Mouse (Mus musculus) lung, embryonic 14.5 days (tissue): ENCODE data around the gene Ttll9. TPM values are rescaled to one million over a fixed set of nuclear protein-coding genes. Genes with fewer than 3 reads are reported as not detected.

Experiments used
- ATAC-seq: fragments of 200-750 bp; cut with Nextera tagmentation; 2 replicates; pipeline ENCODE4 v1.8.0; 2017; ENCODE audit warnings: mild to moderate bottlenecking, moderate TSS enrichment, moderate library complexity; ENCODE audit not compliant: insufficient read depth
- DNase-seq: peaks from one replicate; pipeline ENCODE4 v3.0.0-alpha.2; 2015
- H3K27ac ChIP-seq: fragments of 300-500 bp; sonication (generic); 2 replicates; pipeline ENCODE4 v1.5.1; 2014; ENCODE audit warnings: low read depth, mild to moderate bottlenecking, moderate library complexity
- H3K27me3 ChIP-seq: fragments of 300-500 bp; sonication (generic); 2 replicates; pipeline ENCODE4 v1.6.1; 2014; ENCODE audit warnings: low read length, control low read depth; ENCODE audit not compliant: insufficient read depth
- H3K36me3 ChIP-seq: fragments of 300-500 bp; sonication (generic); 2 replicates; pipeline ENCODE4 v1.6.1; 2014; ENCODE audit warnings: control low read depth; ENCODE audit not compliant: insufficient read depth
- H3K4me1 ChIP-seq: fragments of 300-500 bp; sonication (generic); 2 replicates; pipeline ENCODE4 v1.6.1; 2014; ENCODE audit warnings: antibody characterized with exemption, control low read depth; ENCODE audit not compliant: insufficient read depth
- H3K4me2 ChIP-seq: fragments of 300-500 bp; sonication (generic); 2 replicates; pipeline ENCODE4 v1.6.1; 2014; ENCODE audit warnings: mild to moderate bottlenecking
- H3K4me3 ChIP-seq: fragments of 300-500 bp; sonication (generic); 2 replicates; pipeline ENCODE4 v1.5.1; 2014; ENCODE audit warnings: low read depth, low read length
- H3K9ac ChIP-seq: fragments of 300-500 bp; sonication (generic); 2 replicates; pipeline ENCODE4 v1.6.1; 2014
- H3K9me3 ChIP-seq: fragments of 300-500 bp; sonication (generic); 2 replicates; pipeline ENCODE4 v1.6.1; 2016; ENCODE audit warnings: low read depth, low read length, control low read depth
- CTCF ChIP-seq: IDR thresholded peaks from 2 replicates; pipeline ENCODE4 v1.5.1; 2016; ENCODE audit warnings: antibody characterized with exemption, low read depth
- WGBS: fragments of 180-500 bp; shearing (Covaris S2); extraction: QIAGEN DNeasy Blood & Tissue Kit; methylation state at CpG from one replicate; pipeline ENCODE4 v1.1.7; 2014; 5-methylcytosine and 5-hydroxymethylcytosine counted together
- polyA plus RNA-seq: library from polyadenylated mRNA; unstranded; fragments of >200 nt; fragmentation: Nextera tagmentation; extraction: Ambion mirVana; gene quantifications from 2 replicates; pipeline ENCODE4 v1.2.1, GENCODE M21; 2014

Ttll9 gene
- polyA plus RNA-seq, 1 experiment from 2014 or later: 0.59 TPM

DNA sequence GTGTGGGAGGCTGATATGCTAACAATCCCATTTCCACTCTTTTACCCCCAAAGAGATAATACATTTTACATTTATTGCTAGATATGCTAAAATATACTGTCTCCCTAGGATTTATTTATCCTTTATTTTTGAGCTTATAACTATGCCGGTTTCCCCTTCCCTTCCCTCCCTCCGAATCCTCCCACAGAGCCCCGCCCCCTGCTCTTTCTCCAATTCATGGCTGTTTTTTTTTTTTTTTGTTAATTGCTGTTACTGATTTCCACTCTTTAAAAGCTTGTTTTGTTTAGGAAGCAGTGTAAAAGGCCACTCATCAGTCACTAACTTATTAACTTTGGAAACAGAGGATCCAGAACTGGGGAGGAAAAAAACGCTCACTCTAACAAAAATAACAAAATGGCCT, 34.8 kb downstream of the Ttll9 start:
- ATAC-seq (no peak), DNase-seq (no peak)
- Histone ChIP-seq H3K4me1 (no peaks in the 10 kb centered on the region), H3K9me3 (no peaks in the 10 kb centered on the region), H3K4me3 (no peak overlapping the region), H3K9ac (no peak overlapping the region), H3K36me3 (no peaks in the 10 kb centered on the region), H3K27ac (no peak overlapping the region), H3K4me2 (no peak overlapping the region), H3K27me3 (no peaks in the 10 kb centered on the region)
- TF ChIP-seq CTCF: no peak
- WGBS: 66% methylated on average over 4 of the region's 4 CpGs

DNA sequence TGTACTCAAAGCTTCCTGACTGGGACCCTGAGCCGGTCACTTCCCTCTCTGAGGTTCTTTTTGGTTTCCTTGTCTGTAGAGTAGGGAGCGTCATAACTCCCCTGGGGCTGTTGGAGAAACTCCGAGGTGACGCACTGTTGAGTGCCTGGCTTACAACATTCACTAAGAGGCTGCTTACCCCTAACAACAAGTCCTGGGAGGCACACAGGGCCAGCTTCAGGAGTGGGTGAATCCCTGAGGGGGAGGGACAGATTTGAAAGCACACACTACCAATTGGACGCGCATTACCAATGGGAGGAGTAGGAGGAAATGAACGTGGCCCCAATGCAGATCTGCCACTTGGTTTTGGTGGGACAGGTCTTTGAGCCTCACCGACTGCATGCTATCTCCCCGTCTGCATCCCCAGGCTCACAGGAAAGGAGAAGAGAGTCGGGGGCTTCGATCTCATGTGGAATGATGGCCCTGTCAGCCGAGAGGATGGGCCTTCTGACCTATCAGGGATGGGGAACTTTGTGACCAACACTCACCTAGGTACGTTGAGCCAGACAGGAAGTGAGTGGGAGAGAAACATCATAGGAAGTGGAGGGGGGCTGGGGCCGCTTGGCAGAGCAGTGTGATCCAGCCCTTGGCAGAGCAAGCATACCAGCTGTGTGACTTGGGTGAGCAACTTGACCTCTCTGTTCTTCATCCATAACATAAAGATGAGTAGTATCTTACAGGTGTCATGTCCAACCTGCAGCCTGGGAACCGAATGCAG, 40.4 kb downstream of the Ttll9 start:
- H3K4me1 ChIP-seq: no peaks in the 10 kb centered on the region
- ATAC-seq (no peak), DNase-seq (no peak)
- no peak overlapping the region for H3K9ac ChIP-seq
- peaks cover 11% of the 10 kb centered on the region; the same call in 1 of the 2 replicates for H3K36me3 ChIP-seq
- TF ChIP-seq CTCF: no peak
- no peak overlapping the region for H3K4me2 ChIP-seq
- no peaks in the 10 kb centered on the region for H3K9me3 ChIP-seq
- no peaks in the 10 kb centered on the region for H3K27me3 ChIP-seq
- 75% methylated on average over 15 of the region's 15 CpGs for WGBS
- no peak overlapping the region for H3K4me3 ChIP-seq
- H3K27ac ChIP-seq: no peak overlapping the region

DNA sequence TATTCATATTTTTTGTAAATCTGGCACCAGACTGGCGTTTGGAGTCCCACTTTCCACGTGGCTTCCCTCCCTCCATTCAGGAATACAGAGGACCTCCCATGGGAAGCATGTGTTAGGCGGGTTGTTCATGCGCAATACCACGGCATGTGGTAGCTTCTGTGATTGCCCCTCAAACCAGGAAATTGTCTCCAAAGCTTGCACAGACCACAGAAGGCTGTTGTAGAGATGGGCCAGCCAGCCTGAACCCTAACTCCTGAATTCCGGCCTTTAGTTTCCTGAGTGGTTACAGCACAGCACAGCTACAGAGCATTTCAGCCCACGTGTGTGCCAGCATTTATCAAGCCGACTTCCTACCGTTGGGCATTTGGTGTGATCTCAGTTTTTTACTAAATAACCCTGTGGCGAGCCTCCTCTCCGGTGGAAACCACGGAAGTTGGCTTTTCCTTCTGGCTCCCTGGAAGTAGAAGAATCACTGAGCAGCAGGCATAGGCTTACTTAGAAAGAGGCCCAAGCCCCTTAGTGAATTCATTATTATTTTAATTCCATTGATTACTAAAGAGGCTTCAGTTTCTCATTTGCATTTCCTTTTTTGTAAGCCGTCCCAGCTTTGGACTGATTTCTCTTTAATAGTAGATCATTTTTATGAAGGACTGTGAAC, 41.5 kb downstream of the Ttll9 start:
- H3K4me2 ChIP-seq: no peak overlapping the region

DNA sequence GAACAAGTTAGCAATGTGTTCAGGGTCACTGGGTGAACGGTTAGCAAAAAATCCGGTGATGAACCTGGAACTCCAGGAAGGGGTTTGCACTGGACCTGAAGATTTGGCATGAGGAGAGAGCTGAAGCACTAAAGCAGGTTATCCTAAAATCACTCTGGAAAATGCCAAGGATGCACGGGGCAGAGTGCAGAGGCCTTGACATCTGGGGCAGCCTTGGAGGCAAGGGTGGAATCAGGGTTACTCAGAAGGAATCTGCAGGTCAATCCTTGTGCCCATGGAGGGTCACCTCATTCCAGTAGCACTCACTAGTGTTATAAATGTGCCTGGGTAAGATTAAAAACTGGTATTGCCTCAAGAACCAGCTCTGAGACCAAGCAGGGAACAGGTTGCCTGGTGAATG, 43.7 kb downstream of the Ttll9 start:
- no peak overlapping the region for H3K9ac ChIP-seq

More for the DNA sequence above, 41.5 kb downstream of the Ttll9 start:
- WGBS: 65% methylated on average over 13 of the region's 13 CpGs
- Histone ChIP-seq H3K4me1 (no peaks in the 10 kb centered on the region), H3K27ac (no peak overlapping the region), H3K27me3 (no peaks in the 10 kb centered on the region), H3K36me3 (peaks cover 22% of the 10 kb centered on the region), H3K4me3 (no peak overlapping the region), H3K9me3 (no peaks in the 10 kb centered on the region), H3K9ac (no peak overlapping the region)
- DNase-seq (no peak), ATAC-seq (no peak)
- TF ChIP-seq CTCF: no peak

DNA sequence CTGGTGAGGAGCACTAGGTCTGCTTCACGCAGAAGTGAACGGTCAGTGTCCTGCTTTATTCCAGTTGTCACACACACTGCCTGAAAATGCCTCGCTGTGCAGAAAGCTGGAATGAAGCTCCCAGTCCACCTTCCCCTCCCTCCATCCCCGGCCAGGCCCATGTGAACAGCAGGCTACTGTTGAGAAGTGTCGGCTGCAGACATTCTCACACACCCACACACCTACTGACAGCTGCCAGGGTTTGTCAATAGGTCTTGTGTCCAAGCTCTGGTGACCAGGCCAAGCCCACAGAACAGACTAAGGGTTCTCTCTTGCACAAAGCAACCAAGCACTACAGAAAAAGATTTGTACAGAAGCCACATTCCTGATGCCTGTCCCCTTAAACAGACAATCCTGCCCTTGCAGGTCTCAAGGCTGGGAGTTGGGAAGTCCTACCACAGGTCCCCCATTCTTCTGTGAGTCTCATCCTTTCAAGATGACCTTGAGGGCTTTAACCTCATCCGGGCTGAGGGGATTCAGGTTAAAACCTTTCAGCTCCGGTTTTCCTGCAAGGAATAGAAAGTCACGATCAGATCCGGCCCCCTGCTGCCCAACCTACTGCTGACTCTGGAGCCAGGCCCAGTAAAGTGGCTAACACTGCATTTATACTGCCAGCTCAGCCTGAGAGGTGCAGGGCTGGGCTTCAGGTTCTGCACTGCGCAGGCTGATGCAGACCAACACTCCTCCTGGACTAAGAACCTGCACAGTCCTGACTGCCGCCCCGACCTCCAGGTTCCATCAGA, 47.1 kb downstream of the Ttll9 start:
- 86% methylated on average over 12 of the region's 12 CpGs for WGBS
- Histone ChIP-seq H3K27me3 (no peaks in the 10 kb centered on the region), H3K27ac (no peak overlapping the region), H3K4me1 (peaks cover 3% of the 10 kb centered on the region; the same call in 1 of the 2 replicates), H3K36me3 (peaks cover 69% of the 10 kb centered on the region), H3K9me3 (no peaks in the 10 kb centered on the region), H3K9ac (no peak overlapping the region), H3K4me3 (no peak overlapping the region), H3K4me2 (no peak overlapping the region)
- DNase-seq: no peak
- TF ChIP-seq CTCF: no peak
- no peak for ATAC-seq

More for the DNA sequence above, 43.7 kb downstream of the Ttll9 start:
- Histone ChIP-seq H3K27ac (no peak overlapping the region), H3K4me2 (no peak overlapping the region), H3K4me1 (no peaks in the 10 kb centered on the region), H3K4me3 (no peak overlapping the region), H3K9me3 (no peaks in the 10 kb centered on the region), H3K27me3 (no peaks in the 10 kb centered on the region), H3K36me3 (peaks cover 44% of the 10 kb centered on the region)
- WGBS: 80% methylated on average over 3 of the region's 3 CpGs
- no peak for ATAC-seq
- DNase-seq: no peak
- no peak for TF ChIP-seq CTCF

DNA sequence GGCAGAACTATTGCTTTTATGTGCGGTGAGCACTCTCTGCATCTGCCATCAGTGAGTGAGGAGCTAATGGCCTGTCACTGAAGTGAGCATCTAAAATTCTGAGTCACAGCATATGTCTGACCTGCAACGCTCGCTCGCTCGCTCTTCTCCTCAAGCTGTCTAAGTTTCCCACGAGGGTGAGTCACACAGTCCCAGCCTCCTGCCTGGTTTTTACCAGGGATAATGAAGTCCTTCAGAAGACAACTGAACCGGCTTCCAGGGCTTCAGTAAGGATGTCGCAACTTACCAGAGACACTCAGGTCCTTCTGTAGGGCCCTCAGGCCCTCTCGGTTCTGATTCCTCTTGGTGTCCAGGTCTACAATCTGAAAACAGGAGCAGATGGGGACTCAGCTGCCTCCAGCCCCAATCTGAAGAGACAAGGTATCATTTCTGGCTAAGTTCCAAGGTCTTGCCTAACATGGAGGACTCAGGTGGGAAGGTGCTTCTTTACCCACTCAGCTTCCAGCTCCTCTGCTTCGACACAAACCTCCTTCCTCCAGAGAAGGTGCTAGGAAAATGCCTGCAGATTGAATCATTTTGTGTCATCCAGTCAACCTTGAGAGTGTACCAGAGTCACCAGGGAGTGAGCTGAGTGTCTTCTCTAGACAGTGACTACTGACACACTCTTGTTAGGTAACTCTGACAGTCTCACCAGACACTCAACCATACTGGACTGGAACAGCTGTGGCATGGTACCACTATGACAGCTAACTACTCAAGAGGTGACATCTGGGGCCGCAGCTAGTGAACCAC, 51.6 kb downstream of the Ttll9 start:
- H3K9ac ChIP-seq: peak overlapping the region; percentile 83; the same call in 1 of the 2 replicates
- peaks cover 5% of the 10 kb centered on the region; the same call in 1 of the 2 replicates for H3K4me1 ChIP-seq
- WGBS: 88% methylated on average over 11 of the region's 11 CpGs
- H3K27ac ChIP-seq: no peak overlapping the region
- no peak for TF ChIP-seq CTCF
- peak overlapping the region; percentile 85 for H3K4me3 ChIP-seq
- peaks cover 46% of the 10 kb centered on the region for H3K36me3 ChIP-seq
- no peaks in the 10 kb centered on the region for H3K9me3 ChIP-seq
- no peaks in the 10 kb centered on the region for H3K27me3 ChIP-seq
- ATAC-seq (no peak), DNase-seq (no peak)
- H3K4me2 ChIP-seq: peak overlapping the region; percentile 94
